Comparison of ENCODE assay signal across 8 mouse cellular contexts in the genomic region with DNA sequence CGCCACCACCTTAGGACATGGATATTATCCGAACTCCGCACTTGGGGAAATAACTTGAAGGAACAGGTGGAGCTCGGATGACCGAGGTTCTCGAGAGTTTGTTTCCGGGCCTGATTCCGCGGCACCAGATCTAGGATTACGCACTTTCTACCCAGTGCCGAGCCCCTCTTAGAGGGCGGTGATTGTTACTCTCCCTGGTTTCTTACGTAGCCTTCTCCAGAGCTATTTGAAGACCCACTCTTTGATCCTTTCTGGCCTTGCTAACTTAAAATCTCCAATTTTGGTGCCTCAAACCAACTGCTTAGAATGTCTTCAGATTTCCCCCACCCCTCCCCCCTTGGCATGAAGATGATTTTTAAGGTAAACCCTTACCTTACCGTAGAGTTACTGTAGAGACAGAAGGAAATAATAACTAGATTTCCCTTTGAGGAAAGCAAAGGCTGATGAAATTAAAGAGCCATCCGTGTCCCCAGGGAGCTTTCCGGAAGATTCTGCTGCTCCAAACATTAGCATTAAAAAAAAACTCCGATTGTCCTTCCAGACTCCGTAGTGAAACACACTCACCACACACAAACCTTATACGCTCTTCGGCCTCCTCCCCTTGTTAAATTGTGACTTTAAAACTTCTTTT. TPM values are rescaled to one million over a fixed set of nuclear protein-coding genes. Genes with fewer than 3 reads are reported as not detected.
DNase-seq lines count a peak whose midpoint lies in the region; ATAC-seq and TF ChIP-seq lines count a peak whose summit lies in the region.

No protein-coding gene starts in this region.

- no peaks in the 10 kb centered on the region for H3K9me3 ChIP-seq in limb, embryonic 14.5 days (ENCODE audit: control insufficient read depth, low read length)
- no peaks in the 10 kb centered on the region for H3K9me3 ChIP-seq in stomach, embryonic 14.5 days (ENCODE audit: control insufficient read depth, low read depth, low read length)

- no peaks in the 10 kb centered on the region for H3K36me3 ChIP-seq in testis, adult 2 months (ENCODE audit: control insufficient read depth, insufficient read depth, low read length)
- no peaks in the 10 kb centered on the region for H3K36me3 ChIP-seq in limb, embryonic 14.5 days (ENCODE audit: control insufficient read depth, insufficient read depth, low read length)
- H3K36me3 ChIP-seq in stomach, embryonic 14.5 days (ENCODE audit: control insufficient read depth, insufficient read depth, low read length), result no peaks in the 10 kb centered on the region

- H3K4me3 ChIP-seq in testis, adult 2 months (ENCODE audit: control insufficient read depth, low read depth, low read length), result peak overlapping the region; percentile 86
- H3K4me3 ChIP-seq in limb, embryonic 14.5 days (replicated peaks; ENCODE audit: low read length), result peak overlapping the region; percentile 68
- H3K4me3 ChIP-seq in stomach, embryonic 14.5 days (ENCODE audit: low read depth, low read length), result peak overlapping the region; percentile 70

- H3K4me1 ChIP-seq in testis, adult 2 months (ENCODE audit: control insufficient read depth, insufficient read depth, low read length), result peaks cover 6% of the 10 kb centered on the region
- no peaks in the 10 kb centered on the region for H3K4me1 ChIP-seq in limb, embryonic 14.5 days (ENCODE audit: control insufficient read depth, insufficient read depth, low read length)
- H3K4me1 ChIP-seq in stomach, embryonic 14.5 days (ENCODE audit: control insufficient read depth, insufficient read depth, low read length), result no peaks in the 10 kb centered on the region; the same call in 1 of the 2 replicates

- no peaks in the 10 kb centered on the region for H3K27me3 ChIP-seq in testis, adult 2 months (ENCODE audit: control insufficient read depth, insufficient read depth, low read length)
- peaks cover 51% of the 10 kb centered on the region for H3K27me3 ChIP-seq in limb, embryonic 14.5 days (ENCODE audit: control insufficient read depth, insufficient read depth, low read length)
- peaks cover 7% of the 10 kb centered on the region for H3K27me3 ChIP-seq in stomach, embryonic 14.5 days (ENCODE audit: control insufficient read depth, insufficient read depth, low read length)

- TF ChIP-seq POLR2A in testis, adult 2 months (IDR thresholded peaks at IDR 0.05; ENCODE audit: control insufficient read depth, low read depth, low read length), result no peak
- no peak for TF ChIP-seq POLR2A in limb, embryonic 14.5 days (IDR thresholded peaks at IDR 0.05; ENCODE audit: borderline replicate concordance, extremely low read depth, insufficient read depth, insufficient read length)

- ATAC-seq in cerebellum, adult (ENCODE audit: insufficient number of reproducible peaks, low FRiP score, low TSS enrichment), result 0 out of 2 replicates have a peak, but pooled peaks have one; percentile 26
- 0 out of 2 replicates have a peak, but pooled peaks have one; percentile 32 for ATAC-seq in limb, embryonic 14.5 days (ENCODE audit: low FRiP score, low read depth)
- ATAC-seq in stomach, embryonic 14.5 days (ENCODE audit: insufficient number of reproducible peaks, insufficient read depth, low FRiP score, low read depth), result no peak

- intact Hi-C loops in left cerebral cortex, postnatal 36 days (cut with DNase I), result no loop called here

- peak overlapping the region; percentile 77 for H3K4me2 ChIP-seq in limb, embryonic 14.5 days (replicated peaks; ENCODE audit: low read depth, low read length, severe bottlenecking)
- H3K4me2 ChIP-seq in stomach, embryonic 14.5 days (replicated peaks; ENCODE audit: low read depth, low read length), result peak overlapping the region; percentile 55

- TF ChIP-seq CTCF in testis, adult 2 months (IDR thresholded peaks at IDR 0.05; ENCODE audit: control insufficient read depth, insufficient read depth, insufficient replicate concordance, low read depth, low read length), result no peak

- H3K9ac ChIP-seq in limb, embryonic 14.5 days (ENCODE audit: low read depth, low read length, severe bottlenecking), result peak overlapping the region; percentile 54
- H3K9ac ChIP-seq in stomach, embryonic 14.5 days (replicated peaks; ENCODE audit: low read depth, low read length), result no peak overlapping the region

- peak overlapping the region; percentile 57; the same call in 1 of the 2 replicates for H3K27ac ChIP-seq in testis, adult 2 months (ENCODE audit: control insufficient read depth, insufficient read depth, low read depth, low read length)
- no peak overlapping the region for H3K27ac ChIP-seq in limb, embryonic 14.5 days (replicated peaks; ENCODE audit: low read depth, low read length)
- no peak overlapping the region for H3K27ac ChIP-seq in stomach, embryonic 14.5 days (ENCODE audit: low read length)

- no peak for DNase-seq in cerebellum, adult 11 months
- DNase-seq in testis, postnatal 10 days (ENCODE audit: low spot score), result no peak
- DNase-seq in limb, embryonic 14.5 days (ENCODE audit: low spot score), result peak; percentile 16
- DNase-seq in gastrocnemius, postnatal 25 days, result no peak
- no peak for DNase-seq in left cerebral cortex, postnatal 36 days (ENCODE audit: low spot score in 2 of 2)

- WGBS in limb, embryonic 14.5 days, result 2% methylated on average over 20 of the region's 20 CpGs
- 3% methylated on average over 20 of the region's 20 CpGs for WGBS in stomach, embryonic 14.5 days

RNA-seq across cellular contexts. Expression of a gene that starts 0.4 kb away (rescaled TPM):
- 2.3 and 2.5 TPM in 2 replicates for polyA plus RNA-seq in testis, adult 2 months (2012; rRNA removed)
- 4.3 and 4.5 TPM in 2 replicates for polyA plus RNA-seq in limb, embryonic 14.5 days (2012; rRNA removed)
- polyA plus RNA-seq in limb, embryonic 14.5 days (2014; fragmentation: Nextera tagmentation; extraction: Ambion mirVana), result 3.5 and 4.3 TPM in 2 replicates
- 5.8 and 6.3 TPM in 2 replicates for polyA plus RNA-seq in stomach, embryonic 14.5 days (2014; fragmentation: Nextera tagmentation; extraction: Ambion mirVana)
- 1 to 10 TPM; 5.1 to 6.9 TPM for total RNA-seq in gastrocnemius, postnatal 25 days (2021)
- 1 to 10 TPM; 2.1 to 3.3 TPM for total RNA-seq in left cerebral cortex, postnatal 36 days (2021)

RNA-seq across cellular contexts. Expression of a gene that starts 26.4 kb away (rescaled TPM):
- polyA plus RNA-seq in testis, adult 2 months (2012; rRNA removed), result 8.9 and 10.9 TPM in 2 replicates
- polyA plus RNA-seq in limb, embryonic 14.5 days (2012; rRNA removed), result 7.0 and 7.1 TPM in 2 replicates
- 4.3 and 5.2 TPM in 2 replicates for polyA plus RNA-seq in limb, embryonic 14.5 days (2014; fragmentation: Nextera tagmentation; extraction: Ambion mirVana)
- polyA plus RNA-seq in stomach, embryonic 14.5 days (2014; fragmentation: Nextera tagmentation; extraction: Ambion mirVana), result 6.9 and 9.2 TPM in 2 replicates
- total RNA-seq in gastrocnemius, postnatal 25 days (2021), result 1 to 10 TPM; 1.1 to 1.7 TPM
- 10 to 100 TPM in 1 of 2 experiments, 1 to 10 TPM in 1; 6.8 to 12.1 TPM for total RNA-seq in left cerebral cortex, postnatal 36 days (2021)

RNA-seq across cellular contexts. Expression of a gene that starts 55.8 kb away (rescaled TPM):
- polyA plus RNA-seq in testis, adult 2 months (2012; rRNA removed), result 1.2 and 1.3 TPM in 2 replicates
- polyA plus RNA-seq in limb, embryonic 14.5 days (2012; rRNA removed), result 44.3 and 62.0 TPM in 2 replicates
- 14.6 and 16.3 TPM in 2 replicates for polyA plus RNA-seq in limb, embryonic 14.5 days (2014; fragmentation: Nextera tagmentation; extraction: Ambion mirVana)
- polyA plus RNA-seq in stomach, embryonic 14.5 days (2014; fragmentation: Nextera tagmentation; extraction: Ambion mirVana), result 13.3 and 14.8 TPM in 2 replicates
- 1 to 10 TPM in 1 of 2 experiments, under 1 TPM in 1; 0.84 to 1.0 TPM for total RNA-seq in gastrocnemius, postnatal 25 days (2021)
- total RNA-seq in left cerebral cortex, postnatal 36 days (2021), result 1 to 10 TPM; 3.2 to 3.9 TPM
